Mouse (Mus musculus) testis, postnatal 10 days (tissue): Measurements from ENCODE around the gene Zik1.
A peak's percentile ranks its signal among the peaks of the same experiment; 100 is the strongest.

Experiments used
- DNase-seq: peaks from one replicate; pipeline ENCODE4 v3.0.0; 2021; ENCODE audit warnings: low spot score

The Zik1 gene

DNA sequence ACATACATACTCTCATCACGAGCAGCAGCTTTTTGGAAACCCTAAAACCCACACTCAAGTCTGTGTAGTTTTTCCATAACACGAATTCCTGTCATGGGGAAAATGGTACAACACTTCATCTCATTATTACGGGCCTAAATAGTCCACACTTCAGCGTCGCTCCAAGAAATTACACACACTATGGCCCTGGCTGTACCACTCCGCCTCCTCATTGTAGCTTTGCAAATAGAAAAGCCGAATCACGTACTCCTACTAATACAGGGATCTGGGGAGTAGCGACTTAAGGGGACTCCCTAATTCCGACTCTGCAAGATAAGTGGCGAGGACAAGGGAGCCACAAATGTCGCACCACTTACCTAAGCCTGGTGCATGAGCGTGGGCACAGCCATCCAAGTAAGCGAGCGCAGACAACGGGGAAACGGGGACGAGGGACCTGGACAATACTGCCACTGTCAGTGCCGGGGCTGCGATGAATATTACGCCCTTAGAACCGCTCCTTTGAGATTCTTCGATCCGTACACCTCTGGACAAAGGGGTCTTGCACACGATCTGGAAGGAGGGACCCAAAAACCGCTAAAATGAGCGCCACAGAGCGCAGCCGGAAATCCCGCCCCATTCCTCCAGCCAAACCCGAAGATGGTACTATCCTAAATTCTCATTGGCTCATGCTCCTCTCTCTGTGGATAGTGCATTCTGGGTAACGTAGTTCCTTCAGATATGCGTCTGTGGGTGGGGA, at the start of gene Zik1:
Gene Zik1, minus strand, starts transcription at position 609 of the 736 bp plus-strand sequence.
- peak; percentile 70 for DNase-seq

GRCm38 (mm10) chr7:10495578-10495977, 384 bp upstream of the Zik1 start:
- no peak for DNase-seq

GRCm38 (mm10) chr7:10480588-10481233, 14.5 kb downstream of the Zik1 start:
- no peak for DNase-seq

DNA sequence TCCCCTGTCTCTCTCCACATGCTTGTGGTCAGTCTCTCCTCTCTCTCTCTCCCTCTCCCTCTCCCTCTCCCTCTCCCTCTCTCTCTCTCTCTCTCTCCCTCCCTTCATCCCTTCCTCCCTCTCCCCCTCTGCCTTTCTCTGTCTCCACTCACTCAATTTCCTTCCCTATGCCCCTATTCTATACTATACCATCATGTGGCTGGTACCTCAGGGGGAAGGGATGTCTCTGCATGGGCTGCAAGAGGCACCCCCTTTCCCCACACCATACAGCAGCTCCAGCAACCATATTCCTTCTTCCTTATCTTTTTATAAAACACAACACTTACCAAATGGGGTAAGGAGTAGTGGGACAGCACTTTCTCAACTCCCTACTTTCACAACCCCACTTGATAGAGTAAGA, 15.4 kb downstream of the Zik1 start:
- no peak for DNase-seq

- DNase-seq, result no peak
Observed at GRCm38 (mm10) chr7:10458166-10458565, 37.0 kb downstream of the Zik1 start.

GRCm38 (mm10) chr7:10443031-10443430, 52.2 kb downstream of the Zik1 start, which contains the start of gene Vmn1r67:
Vmn1r67 (plus strand) TSS chr7:10443331.
- no peak for DNase-seq
